Mouse (Mus musculus) testis, adult 2 months (tissue): ENCODE measurements around the gene Chd8. TPM values are rescaled to one million over a fixed set of nuclear protein-coding genes. Genes with fewer than 3 reads are reported as not detected.
A peak's percentile ranks its signal among the peaks of the same experiment; 100 is the strongest.

ENCODE experiments used
- H3K27ac ChIP-seq: fragments of 200-500 bp; 2 replicates; pipeline ENCODE4 v1.5.1; 2012; ENCODE audit warnings: low read depth, low read length; ENCODE audit not compliant: control insufficient read depth, insufficient read depth
- H3K27me3 ChIP-seq: fragments of 200-500 bp; 2 replicates; pipeline ENCODE4 v1.6.1; 2012; ENCODE audit warnings: mild to moderate bottlenecking, low read length, moderate library complexity; ENCODE audit not compliant: control insufficient read depth, insufficient read depth
- H3K36me3 ChIP-seq: fragments of 200-500 bp; 2 replicates; pipeline ENCODE4 v1.6.1; 2012; ENCODE audit warnings: mild to moderate bottlenecking, low read length; ENCODE audit not compliant: control insufficient read depth, insufficient read depth
- H3K4me1 ChIP-seq: fragments of 200-500 bp; 2 replicates; pipeline ENCODE4 v1.6.1; 2012; ENCODE audit warnings: low read length; ENCODE audit not compliant: control insufficient read depth, insufficient read depth
- H3K4me3 ChIP-seq: fragments of 200-500 bp; 2 replicates; pipeline ENCODE4 v1.5.1; 2012; ENCODE audit warnings: low read depth, mild to moderate bottlenecking, low read length, moderate library complexity, mixed read lengths; ENCODE audit not compliant: control insufficient read depth
- CTCF ChIP-seq: fragments of 200-500 bp; IDR thresholded peaks from 2 replicates; pipeline ENCODE4 v1.5.1; 2012; ENCODE audit warnings: low read depth, mild to moderate bottlenecking, inconsistent platforms, low read length, moderate library complexity; ENCODE audit not compliant: control insufficient read depth, insufficient read depth, insufficient replicate concordance
- POLR2A ChIP-seq: fragments of 200-500 bp; IDR thresholded peaks from 2 replicates; pipeline ENCODE4 v1.6.1; 2012; ENCODE audit warnings: low read depth, mild to moderate bottlenecking, inconsistent platforms, low read length, moderate library complexity; ENCODE audit not compliant: control insufficient read depth
- polyA plus RNA-seq: library from polyadenylated mRNA; depleted of rRNA; stranded (reverse); fragments of >200 nt; gene quantifications from 2 replicates; pipeline ENCODE4 v1.2.3, GENCODE M21; 2012

Gene Chd8
- polyA plus RNA-seq, 1 experiment, result 17.5 TPM

GRCm38 (mm10) chr14:52244041-52244689 is 13.4 kb downstream of the Chd8 start:
- Histone ChIP-seq H3K27me3 (no peaks in the 10 kb centered on the region), H3K4me1 (peaks cover 2% of the 10 kb centered on the region), H3K36me3 (no peaks in the 10 kb centered on the region), H3K4me3 (peak overlapping the region; percentile 98), H3K27ac (peak overlapping the region; percentile 74)
- TF ChIP-seq CTCF (no peak), POLR2A (peak; percentile 77)

DNA sequence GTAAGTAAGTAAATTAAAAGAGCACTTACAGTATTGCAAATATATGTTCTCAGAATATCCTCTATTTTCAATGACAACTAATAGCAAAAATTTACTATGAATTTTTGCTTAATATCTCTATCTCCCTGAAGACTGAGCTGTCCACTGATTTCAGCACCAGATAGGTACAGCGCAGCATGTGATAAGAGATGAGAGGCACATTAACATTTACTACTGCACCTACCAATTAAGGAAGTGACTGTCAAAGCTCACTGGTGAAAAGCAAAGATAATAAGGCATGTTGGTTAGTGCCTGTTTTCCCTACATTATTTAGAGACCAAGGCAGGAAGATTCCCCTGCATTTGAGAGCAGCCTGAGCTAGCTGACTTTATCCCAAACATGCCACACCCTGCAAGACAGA is 21.4 kb downstream of the Chd8 start:
- H3K36me3 ChIP-seq, result peaks cover 6% of the 10 kb centered on the region

DNA sequence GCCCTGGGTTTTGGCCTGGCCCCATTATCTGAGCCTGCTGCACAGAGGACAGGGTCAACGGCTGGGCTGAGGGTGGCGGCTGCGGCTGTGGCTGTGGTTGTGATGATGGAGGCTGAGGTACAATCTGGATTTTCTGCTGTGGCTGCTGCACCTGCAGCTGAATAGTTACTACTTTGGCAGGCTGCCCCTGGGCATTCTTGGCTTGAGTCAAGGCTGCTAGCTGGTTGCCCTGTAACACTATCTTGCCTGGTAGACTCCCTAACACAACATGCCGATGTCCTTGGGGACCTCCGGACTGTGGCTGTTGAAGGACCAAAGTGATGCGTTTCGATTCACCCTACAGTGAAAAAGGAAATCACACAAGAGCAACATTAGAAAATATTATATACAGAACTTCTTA is 22.4 kb downstream of the Chd8 start:
- H3K4me1 ChIP-seq, result no peaks in the 10 kb centered on the region
- TF ChIP-seq CTCF (no peak), POLR2A (no peak)
- no peak overlapping the region for H3K4me3 ChIP-seq
- H3K27me3 ChIP-seq, result no peaks in the 10 kb centered on the region
- peaks cover 7% of the 10 kb centered on the region for H3K36me3 ChIP-seq
- no peak overlapping the region for H3K27ac ChIP-seq

More for the DNA sequence above, 21.4 kb downstream of the Chd8 start:
- no peaks in the 10 kb centered on the region for H3K27me3 ChIP-seq
- no peaks in the 10 kb centered on the region for H3K4me1 ChIP-seq
- H3K27ac ChIP-seq, result no peak overlapping the region
- TF ChIP-seq CTCF (no peak), POLR2A (no peak)
- H3K4me3 ChIP-seq, result no peak overlapping the region

GRCm38 (mm10) chr14:52232249-52232648 is 25.3 kb downstream of the Chd8 start:
- Histone ChIP-seq H3K4me1 (no peaks in the 10 kb centered on the region), H3K36me3 (peaks cover 10% of the 10 kb centered on the region), H3K27me3 (no peaks in the 10 kb centered on the region), H3K27ac (no peak overlapping the region), H3K4me3 (no peak overlapping the region)
- TF ChIP-seq CTCF (no peak), POLR2A (no peak)

DNA sequence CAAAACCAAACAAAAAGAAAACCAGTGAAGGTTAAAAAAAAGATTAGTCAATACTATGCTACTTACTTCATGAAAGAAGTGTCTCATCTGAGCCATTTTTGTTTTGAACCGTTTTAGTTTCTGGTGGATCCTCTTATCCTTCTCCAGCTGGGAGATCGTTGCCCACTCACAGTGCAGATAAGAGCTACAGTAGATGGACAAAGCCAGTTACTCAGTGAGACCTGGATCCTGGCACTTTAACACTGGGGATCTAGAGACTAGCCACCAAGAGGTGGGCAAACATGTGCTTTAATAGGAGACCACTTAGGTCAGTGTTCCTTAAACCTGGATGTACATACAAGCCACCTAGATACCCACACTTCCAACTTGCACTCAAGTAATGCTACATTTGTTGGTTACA is 31.6 kb downstream of the Chd8 start:
- TF ChIP-seq POLR2A (no peak), CTCF (no peak)
- H3K27me3 ChIP-seq, result no peaks in the 10 kb centered on the region
- no peak overlapping the region for H3K4me3 ChIP-seq
- H3K36me3 ChIP-seq, result peaks cover 7% of the 10 kb centered on the region
- H3K27ac ChIP-seq, result no peak overlapping the region
- H3K4me1 ChIP-seq, result no peaks in the 10 kb centered on the region

DNA sequence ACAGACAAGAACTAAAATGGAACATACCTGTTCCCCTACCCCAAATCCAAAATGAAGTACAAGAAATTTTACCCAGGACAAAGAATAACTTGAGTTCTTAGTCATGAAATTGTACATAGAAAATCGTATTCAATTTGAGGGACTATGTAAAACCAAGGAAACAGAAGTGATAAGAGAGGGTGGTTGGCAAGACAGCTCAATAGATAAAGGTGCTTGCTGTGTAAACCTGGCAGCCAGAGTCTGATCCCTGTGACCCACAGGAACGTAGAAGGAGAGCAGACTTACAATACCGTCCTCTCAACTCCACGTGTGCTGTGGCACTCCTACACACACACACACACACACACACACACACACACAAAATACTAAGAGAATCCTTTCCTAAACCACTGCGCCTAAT is 40.3 kb downstream of the Chd8 start:
- TF ChIP-seq POLR2A (no peak), CTCF (no peak)
- Histone ChIP-seq H3K27me3 (no peaks in the 10 kb centered on the region), H3K4me1 (no peaks in the 10 kb centered on the region), H3K4me3 (no peak overlapping the region), H3K27ac (no peak overlapping the region), H3K36me3 (peaks cover 1% of the 10 kb centered on the region)

GRCm38 (mm10) chr14:52199412-52199811 is 58.2 kb downstream of the Chd8 start:
- H3K27me3 ChIP-seq, result no peaks in the 10 kb centered on the region
- peaks cover 1% of the 10 kb centered on the region; the same call in 1 of the 2 replicates for H3K36me3 ChIP-seq
- H3K4me3 ChIP-seq, result no peak overlapping the region
- H3K4me1 ChIP-seq, result peaks cover 2% of the 10 kb centered on the region
- TF ChIP-seq POLR2A (no peak), CTCF (no peak)
- H3K27ac ChIP-seq, result no peak overlapping the region
